Mouse (Mus musculus): Measurements from ENCODE around the gene Nxpe5.

GRCm38 (mm10) chr5:138253061-138253460, 27.4 kb downstream of the Nxpe5 start:
- TF ChIP-seq EP300 (IDR thresholded peaks at IDR 0.05; ENCODE audit: low read depth) (no peak), CTCF (IDR thresholded peaks at IDR 0.05; ENCODE audit: low read depth) (0 out of 2 replicates have a peak, but pooled peaks have one; percentile 12)

Data from liver, postnatal 0 days (tissue).